Mouse (Mus musculus) lung, embryonic 14.5 days (tissue): ENCODE results near the gene Ythdf1. TPM values are rescaled to one million over a fixed set of nuclear protein-coding genes. Genes with fewer than 3 reads are reported as not detected.
A peak's percentile ranks its signal among the peaks of the same experiment; 100 is the strongest.

Experiments used
- ATAC-seq: fragments of 200-750 bp; cut with Nextera tagmentation; 2 replicates; pipeline ENCODE4 v1.8.0; 2017; ENCODE audit warnings: mild to moderate bottlenecking, moderate TSS enrichment, moderate library complexity; ENCODE audit not compliant: insufficient read depth
- DNase-seq: peaks from one replicate; pipeline ENCODE4 v3.0.0-alpha.2; 2015
- H3K27ac ChIP-seq: fragments of 300-500 bp; sonication (generic); 2 replicates; pipeline ENCODE4 v1.5.1; 2014; ENCODE audit warnings: low read depth, mild to moderate bottlenecking, moderate library complexity
- H3K27me3 ChIP-seq: fragments of 300-500 bp; sonication (generic); 2 replicates; pipeline ENCODE4 v1.6.1; 2014; ENCODE audit warnings: low read length, control low read depth; ENCODE audit not compliant: insufficient read depth
- H3K36me3 ChIP-seq: fragments of 300-500 bp; sonication (generic); 2 replicates; pipeline ENCODE4 v1.6.1; 2014; ENCODE audit warnings: control low read depth; ENCODE audit not compliant: insufficient read depth
- H3K4me1 ChIP-seq: fragments of 300-500 bp; sonication (generic); 2 replicates; pipeline ENCODE4 v1.6.1; 2014; ENCODE audit warnings: antibody characterized with exemption, control low read depth; ENCODE audit not compliant: insufficient read depth
- H3K4me2 ChIP-seq: fragments of 300-500 bp; sonication (generic); 2 replicates; pipeline ENCODE4 v1.6.1; 2014; ENCODE audit warnings: mild to moderate bottlenecking
- H3K4me3 ChIP-seq: fragments of 300-500 bp; sonication (generic); 2 replicates; pipeline ENCODE4 v1.5.1; 2014; ENCODE audit warnings: low read depth, low read length
- H3K9ac ChIP-seq: fragments of 300-500 bp; sonication (generic); 2 replicates; pipeline ENCODE4 v1.6.1; 2014
- H3K9me3 ChIP-seq: fragments of 300-500 bp; sonication (generic); 2 replicates; pipeline ENCODE4 v1.6.1; 2016; ENCODE audit warnings: low read depth, low read length, control low read depth
- CTCF ChIP-seq: IDR thresholded peaks from 2 replicates; pipeline ENCODE4 v1.5.1; 2016; ENCODE audit warnings: antibody characterized with exemption, low read depth
- WGBS: fragments of 180-500 bp; shearing (Covaris S2); extraction: QIAGEN DNeasy Blood & Tissue Kit; methylation state at CpG from one replicate; pipeline ENCODE4 v1.1.7; 2014; 5-methylcytosine and 5-hydroxymethylcytosine counted together
- polyA plus RNA-seq: library from polyadenylated mRNA; unstranded; fragments of >200 nt; fragmentation: Nextera tagmentation; extraction: Ambion mirVana; gene quantifications from 2 replicates; pipeline ENCODE4 v1.2.1, GENCODE M21; 2014

The Ythdf1 gene
- polyA plus RNA-seq, 1 experiment from 2014 or later = 70.1 TPM

DNA sequence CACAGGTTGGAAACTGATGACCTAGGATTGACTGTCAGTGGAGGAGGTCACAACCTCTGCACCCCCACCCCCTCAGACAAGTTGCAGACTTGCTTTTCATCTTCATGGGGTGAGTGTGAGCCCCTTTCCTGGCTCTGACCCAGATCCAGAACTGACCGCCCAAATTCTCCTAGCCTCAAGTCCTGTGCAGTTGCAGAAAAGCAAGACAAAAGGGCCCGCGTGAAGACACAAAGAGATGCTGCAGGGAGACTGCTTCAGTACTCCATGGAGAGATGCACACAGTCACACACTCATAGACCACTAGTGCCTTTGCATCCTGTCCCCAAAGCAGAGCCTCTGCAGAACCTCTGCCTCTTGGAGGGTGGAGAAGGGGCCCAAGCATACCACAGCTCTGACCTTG, 25.4 kb downstream of the Ythdf1 start:
- H3K36me3 ChIP-seq = no peaks in the 10 kb centered on the region
- H3K27ac ChIP-seq = no peak overlapping the region
- ATAC-seq = no peak
- TF ChIP-seq CTCF = no peak
- no peak overlapping the region for H3K4me3 ChIP-seq
- no peak for DNase-seq
- no peak overlapping the region for H3K4me2 ChIP-seq
- no peak overlapping the region for H3K9ac ChIP-seq
- 0 out of 2 replicates have a peak, but pooled peaks cover 7% of the 10 kb centered on the region for H3K4me1 ChIP-seq
- no peaks in the 10 kb centered on the region for H3K9me3 ChIP-seq
- WGBS = 75% methylated on average over 3 of the region's 3 CpGs
- H3K27me3 ChIP-seq = peaks cover 57% of the 10 kb centered on the region

DNA sequence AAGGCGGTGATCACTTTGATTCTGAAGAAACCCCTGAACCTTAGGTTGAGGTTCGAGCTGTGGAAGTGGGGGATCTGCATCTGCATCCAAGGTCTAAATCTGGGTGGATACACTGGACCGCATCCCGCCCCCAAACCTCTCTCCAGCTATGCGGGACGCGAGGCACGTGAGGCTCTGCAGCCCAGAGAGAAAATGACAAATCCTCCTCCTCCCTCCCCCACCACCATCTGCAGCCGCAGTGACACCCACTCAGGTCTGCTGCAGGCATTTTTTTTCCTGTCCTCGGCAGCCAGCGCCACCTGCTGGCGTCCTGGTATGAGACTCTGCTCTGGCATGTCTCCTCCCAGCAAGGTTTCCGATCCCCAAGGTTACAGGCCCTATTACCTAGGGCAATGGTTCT, 26.0 kb downstream of the Ythdf1 start:
- Histone ChIP-seq H3K36me3 (no peaks in the 10 kb centered on the region), H3K9ac (no peak overlapping the region), H3K4me1 (0 out of 2 replicates have a peak, but pooled peaks cover 7% of the 10 kb centered on the region), H3K27ac (no peak overlapping the region), H3K27me3 (peaks cover 63% of the 10 kb centered on the region), H3K9me3 (no peaks in the 10 kb centered on the region), H3K4me2 (peak overlapping the region; percentile 73; the same call in 1 of the 2 replicates), H3K4me3 (no peak overlapping the region; the same call in 1 of the 2 replicates)
- WGBS = under 1% methylated on average over 13 of the region's 13 CpGs
- DNase-seq (peak; percentile 80), ATAC-seq (0 out of 2 replicates have a peak, but pooled peaks have one; percentile 5)
- TF ChIP-seq CTCF = peak; percentile 78

- under 1% methylated on average over 57 of the region's 57 CpGs for WGBS
- H3K9ac ChIP-seq = no peak overlapping the region; the same call in 1 of the 2 replicates
Observed at GRCm38 (mm10) chr2:180894029-180894623, 26.6 kb downstream of the Ythdf1 start.

DNA sequence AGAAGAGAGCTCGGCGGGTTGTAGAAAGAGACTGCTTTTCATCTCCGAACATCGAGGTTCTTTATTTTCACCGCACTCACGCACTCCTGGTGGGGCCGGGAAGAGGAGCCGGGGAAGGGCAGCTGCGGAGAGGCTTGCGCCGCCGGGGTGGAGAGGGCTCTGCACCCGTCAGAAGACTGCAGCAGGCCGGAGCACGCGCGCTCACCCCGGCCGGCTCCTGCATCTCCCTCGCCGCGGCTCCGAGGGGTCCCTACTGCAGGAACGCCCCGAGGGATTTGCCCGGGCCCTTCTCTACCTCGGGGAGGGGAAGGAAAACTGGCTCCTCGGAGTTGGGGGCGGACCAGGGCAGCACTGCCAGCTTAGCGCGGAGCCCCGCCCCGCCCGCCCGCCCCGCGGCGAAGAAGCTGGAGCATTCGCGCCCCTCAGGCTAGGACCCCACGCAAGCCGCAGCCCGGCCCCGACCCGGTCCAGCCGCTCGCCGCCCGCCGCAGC, 27.2 kb downstream of the Ythdf1 start:
- DNase-seq (peak; percentile 17), ATAC-seq (no peak)
- no peak for TF ChIP-seq CTCF
- Histone ChIP-seq H3K9me3 (no peaks in the 10 kb centered on the region), H3K4me3 (peak overlapping the region; percentile 40), H3K27ac (no peak overlapping the region), H3K4me2 (peak overlapping the region; percentile 73), H3K27me3 (peaks cover 70% of the 10 kb centered on the region), H3K36me3 (no peaks in the 10 kb centered on the region), H3K9ac (no peak overlapping the region), H3K4me1 (0 out of 2 replicates have a peak, but pooled peaks cover 7% of the 10 kb centered on the region)
- WGBS = under 1% methylated on average over 41 of the region's 50 CpGs

More at GRCm38 (mm10) chr2:180894029-180894623, 26.6 kb downstream of the Ythdf1 start:
- Histone ChIP-seq H3K9me3 (no peaks in the 10 kb centered on the region), H3K36me3 (no peaks in the 10 kb centered on the region), H3K27me3 (peaks cover 69% of the 10 kb centered on the region), H3K4me3 (peak overlapping the region; percentile 40), H3K27ac (no peak overlapping the region), H3K4me2 (peak overlapping the region; percentile 73), H3K4me1 (0 out of 2 replicates have a peak, but pooled peaks cover 7% of the 10 kb centered on the region)
- DNase-seq (peak; percentile 82), ATAC-seq (peak; percentile 59)
- no peak for TF ChIP-seq CTCF

DNA sequence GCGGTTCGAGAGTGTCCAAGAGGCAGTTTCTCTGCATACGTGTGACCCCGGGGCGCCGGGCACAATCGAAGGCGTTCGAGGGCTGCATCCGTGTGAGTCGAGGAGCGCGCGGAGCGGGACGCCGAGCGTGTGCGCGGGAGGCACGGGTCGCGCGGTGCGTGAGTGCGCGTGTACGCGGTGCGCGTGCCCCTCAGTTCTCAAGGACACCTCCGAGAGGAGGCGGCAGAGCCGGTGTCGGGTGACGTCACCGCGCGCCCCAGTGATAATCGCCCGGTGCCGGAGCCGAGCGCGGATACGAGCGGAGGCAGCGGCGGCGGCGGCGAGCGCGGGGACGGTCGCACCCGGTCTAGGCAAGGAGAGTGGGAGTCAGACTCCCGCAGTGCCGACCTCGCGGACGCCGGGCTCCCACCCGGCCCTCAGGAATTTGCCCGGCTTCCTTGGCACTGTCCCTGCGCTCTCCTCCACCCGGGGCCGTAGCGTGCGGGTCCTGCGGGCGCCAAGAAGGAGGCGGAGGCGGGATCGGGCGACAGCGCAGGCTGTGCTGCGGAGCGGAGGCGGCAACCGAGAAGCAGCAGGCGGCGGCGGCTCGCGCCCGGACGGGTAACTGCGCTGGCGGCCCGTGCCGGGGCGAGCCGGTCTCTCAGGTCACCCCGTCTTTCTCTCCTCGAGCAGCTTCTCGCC, 27.8 kb downstream of the Ythdf1 start:
- DNase-seq (peak; percentile 16), ATAC-seq (peak; percentile 15; the same call in 1 of the 2 replicates)
- 0 out of 2 replicates have a peak, but pooled peaks cover 7% of the 10 kb centered on the region for H3K4me1 ChIP-seq
- peak overlapping the region; percentile 6; the same call in 1 of the 2 replicates for H3K9ac ChIP-seq
- H3K27me3 ChIP-seq = peaks cover 76% of the 10 kb centered on the region
- peak overlapping the region; percentile 73 for H3K4me2 ChIP-seq
- H3K9me3 ChIP-seq = no peaks in the 10 kb centered on the region
- no peak for TF ChIP-seq CTCF
- H3K36me3 ChIP-seq = no peaks in the 10 kb centered on the region
- peak overlapping the region; percentile 40 for H3K4me3 ChIP-seq
- under 1% methylated on average over 92 of the region's 97 CpGs for WGBS
- H3K27ac ChIP-seq = no peak overlapping the region

- 8% methylated on average over 9 of the region's 9 CpGs for WGBS
- no peak overlapping the region for H3K4me3 ChIP-seq
Observed at GRCm38 (mm10) chr2:180891835-180892323, 28.9 kb downstream of the Ythdf1 start.

More at GRCm38 (mm10) chr2:180891835-180892323, 28.9 kb downstream of the Ythdf1 start:
- no peaks in the 10 kb centered on the region for H3K9me3 ChIP-seq
- DNase-seq (no peak), ATAC-seq (no peak)
- H3K9ac ChIP-seq = no peak overlapping the region
- H3K27me3 ChIP-seq = peaks cover 80% of the 10 kb centered on the region
- TF ChIP-seq CTCF = no peak
- H3K36me3 ChIP-seq = no peaks in the 10 kb centered on the region
- no peak overlapping the region for H3K27ac ChIP-seq
- 0 out of 2 replicates have a peak, but pooled peaks cover 7% of the 10 kb centered on the region for H3K4me1 ChIP-seq
- H3K4me2 ChIP-seq = no peak overlapping the region
